Mouse (Mus musculus) layer of hippocampus, postnatal 14 days (tissue): ENCODE data around the gene Traf6. TPM values are rescaled to one million over a fixed set of nuclear protein-coding genes. Genes with fewer than 3 reads are reported as not detected.

Source experiments
- DNase-seq, 2 experiments: peaks; one replicate each; pipeline ENCODE4 v3.0.0; 2021 to 2022; ENCODE audit warnings: low spot score in 2 of 2, mixed read lengths in 1 of 2
- long read RNA-seq, 2 experiments: library from polyadenylated mRNA; stranded (forward); transcript quantifications; one replicate each; pipeline ENCODE4 v2.0.0; 2021
- total RNA-seq, 2 experiments: library from RNA; stranded (reverse); gene quantifications; 2 replicates each; pipeline ENCODE4 v1.2.3; 2021

The Traf6 gene
- total RNA-seq: 10 to 100 TPM; 12.5 to 12.8 TPM
- long read RNA-seq, experiment 1, full-length matches to known transcripts: 2 of 4 reads
- long read RNA-seq, experiment 1, partial matches to known transcripts: 0 of 4 reads
- long read RNA-seq, experiment 1, other reads (novel, unspliced or antisense): 2 of 4 reads
- long read RNA-seq, experiment 2, full-length matches to known transcripts: 1 of 5 reads
- long read RNA-seq, experiment 2, partial matches to known transcripts: 1 of 5 reads
- long read RNA-seq, experiment 2, other reads (novel, unspliced or antisense): 3 of 5 reads

- peak; percentile 79 to 83 for DNase-seq
Observed at GRCm38 (mm10) chr2:101678236-101679021, at the start of gene Traf6. TSS of gene Traf6 (plus strand) at chr2:101678429.

- no peak for DNase-seq
Observed at GRCm38 (mm10) chr2:101638979-101639839, 39.0 kb upstream of the Traf6 start.

GRCm38 (mm10) chr2:101639840-101640350 lies 38.3 kb upstream of the Traf6 start:
- no peak for DNase-seq

- DNase-seq: no peak
Observed at GRCm38 (mm10) chr2:101645841-101646240, 32.4 kb upstream of the Traf6 start.

- DNase-seq: no peak
Observed at GRCm38 (mm10) chr2:101648361-101648760, 29.9 kb upstream of the Traf6 start.

- DNase-seq: no peak
Observed at GRCm38 (mm10) chr2:101649114-101649671, 29.0 kb upstream of the Traf6 start, which contains the start of the genes Rag1 and B230118H07Rik. TSS of gene Rag1 (minus strand) at chr2:101649501. TSS of gene B230118H07Rik (minus strand) at chr2:101649532.

- DNase-seq: no peak
Observed at GRCm38 (mm10) chr2:101650446-101650845, 27.8 kb upstream of the Traf6 start.

GRCm38 (mm10) chr2:101652204-101652920 lies 25.9 kb upstream of the Traf6 start:
- peak in 1 of 2 experiments; percentile 16 for DNase-seq

GRCm38 (mm10) chr2:101652921-101653597 lies 25.2 kb upstream of the Traf6 start:
- peak; percentile 72 to 86 for DNase-seq

GRCm38 (mm10) chr2:101660536-101660935 lies 17.7 kb upstream of the Traf6 start:
- no peak for DNase-seq

- peak; percentile 81 to 85 for DNase-seq
Observed at GRCm38 (mm10) chr2:101665058-101665702, 13.0 kb upstream of the Traf6 start.

GRCm38 (mm10) chr2:101665703-101666092 lies 12.5 kb upstream of the Traf6 start:
- DNase-seq: no peak

- DNase-seq: no peak
Observed at GRCm38 (mm10) chr2:101668751-101669150, 9.5 kb upstream of the Traf6 start.

- peak in 1 of 2 experiments; percentile 69 for DNase-seq
Observed at GRCm38 (mm10) chr2:101673547-101673946, 4.7 kb upstream of the Traf6 start.

GRCm38 (mm10) chr2:101679164-101679784 lies 1.0 kb downstream of the Traf6 start:
- DNase-seq: no peak

- DNase-seq: peak; percentile 16 to 37
Observed at GRCm38 (mm10) chr2:101684421-101684820, 6.2 kb downstream of the Traf6 start.

- peak in 1 of 2 experiments; percentile 31 for DNase-seq
Observed at GRCm38 (mm10) chr2:101688011-101688410, 9.8 kb downstream of the Traf6 start.

GRCm38 (mm10) chr2:101690252-101690827 lies 12.1 kb downstream of the Traf6 start:
- no peak for DNase-seq
